Mouse (Mus musculus): Measurements from ENCODE around the gene Slc28a2. TPM values are rescaled to one million over a fixed set of nuclear protein-coding genes. Genes with fewer than 3 reads are reported as not detected.
"Not testable (repeated sequence)": the region's sequence is repeated elsewhere in the genome, so short reads cannot be mapped to it uniquely, and the experiment has no call there.

Gene Slc28a2
- 1 to 10 TPM; 3.8 to 6.0 TPM for total RNA-seq (2021)
- long read RNA-seq, experiment 1, partial matches to known transcripts = 1 of 2 reads
- long read RNA-seq, experiment 1, other reads (novel, unspliced or antisense) = 0 of 2 reads
- long read RNA-seq, experiment 2, partial matches to known transcripts = 1 of 8 reads
- long read RNA-seq, experiment 2, other reads (novel, unspliced or antisense) = 3 of 8 reads

GRCm38 (mm10) chr2:122426200-122426599 is at the start of gene Slc28a2:
TSS of gene Slc28a2 (plus strand) at chr2:122426477.
- DNase-seq = peak in 1 of 2 experiments; percentile 16
- intact Hi-C loops (cut with DNase I) = not testable (repeated sequence)

- intact Hi-C loops (cut with DNase I) = no loop called here
- DNase-seq = peak; percentile 93 to 99
Measured at GRCm38 (mm10) chr2:122377215-122377674, 49.0 kb upstream of the Slc28a2 start.

- intact Hi-C loops (cut with DNase I) = no loop called here
Measured at GRCm38 (mm10) chr2:122377751-122378246, 48.5 kb upstream of the Slc28a2 start.

GRCm38 (mm10) chr2:122378421-122379291 is 47.6 kb upstream of the Slc28a2 start:
- intact Hi-C loops (cut with DNase I) = no loop called here
- no peak for DNase-seq

More at GRCm38 (mm10) chr2:122377751-122378246, 48.5 kb upstream of the Slc28a2 start:
- peak; percentile 46 to 71 for DNase-seq

- DNase-seq = no peak
- intact Hi-C loops (cut with DNase I) = no loop called here
Measured at GRCm38 (mm10) chr2:122379292-122379650, 47.0 kb upstream of the Slc28a2 start.

GRCm38 (mm10) chr2:122380768-122381311 is 45.4 kb upstream of the Slc28a2 start:
- peak; percentile 34 to 48 for DNase-seq
- intact Hi-C loops (cut with DNase I) = loop anchor here (1.0 to 10.0 kb wide), 4 partner anchors 34 to 244 kb away; no protein-coding TSS in a partner anchor

GRCm38 (mm10) chr2:122381329-122382103 is 44.8 kb upstream of the Slc28a2 start:
- intact Hi-C loops (cut with DNase I) = loop anchor here (1.0 to 10.0 kb wide), 4 partner anchors 34 to 243 kb away; no protein-coding TSS in a partner anchor
- DNase-seq = no peak

GRCm38 (mm10) chr2:122382121-122382520 is 44.2 kb upstream of the Slc28a2 start:
- DNase-seq = no peak
- intact Hi-C loops (cut with DNase I) = loop anchor here (5.0 to 10.0 kb wide), 3 partner anchors 35 to 243 kb away; no protein-coding TSS in a partner anchor

GRCm38 (mm10) chr2:122385095-122385494 is 41.2 kb upstream of the Slc28a2 start:
- intact Hi-C loops (cut with DNase I) = loop anchor here (10.0 kb wide), 1 partner anchor 240 kb away; no protein-coding TSS in a partner anchor
- no peak for DNase-seq

- intact Hi-C loops (cut with DNase I) = loop anchor here (10.0 kb wide), 1 partner anchor 238 kb away; no protein-coding TSS in a partner anchor
- not testable (repeated sequence) for DNase-seq
Measured at GRCm38 (mm10) chr2:122387135-122387534, 39.1 kb upstream of the Slc28a2 start.

GRCm38 (mm10) chr2:122396150-122396549 is 30.1 kb upstream of the Slc28a2 start:
- intact Hi-C loops (cut with DNase I) = no loop called here
- DNase-seq = no peak

GRCm38 (mm10) chr2:122407607-122408006 is 18.7 kb upstream of the Slc28a2 start:
- DNase-seq = no peak
- intact Hi-C loops (cut with DNase I) = no loop called here

GRCm38 (mm10) chr2:122408928-122409327 is 17.3 kb upstream of the Slc28a2 start:
- intact Hi-C loops (cut with DNase I) = no loop called here
- no peak for DNase-seq

GRCm38 (mm10) chr2:122426645-122427044 is 368 bp downstream of the Slc28a2 start:
- intact Hi-C loops (cut with DNase I) = not testable (repeated sequence)

GRCm38 (mm10) chr2:122438706-122439482 is 12.6 kb downstream of the Slc28a2 start:
- intact Hi-C loops (cut with DNase I) = not testable (repeated sequence)

More at GRCm38 (mm10) chr2:122426645-122427044, 368 bp downstream of the Slc28a2 start:
- not testable (repeated sequence) for DNase-seq

GRCm38 (mm10) chr2:122440521-122440920 is 14.2 kb downstream of the Slc28a2 start:
- intact Hi-C loops (cut with DNase I); DNase-seq: not testable (repeated sequence)

More at GRCm38 (mm10) chr2:122438706-122439482, 12.6 kb downstream of the Slc28a2 start:
- DNase-seq = not testable (repeated sequence)

GRCm38 (mm10) chr2:122441000-122441933 is 15.0 kb downstream of the Slc28a2 start:
- DNase-seq = no peak
- intact Hi-C loops (cut with DNase I) = no loop called here

GRCm38 (mm10) chr2:122450351-122450750 is 24.1 kb downstream of the Slc28a2 start:
- no peak for DNase-seq
- intact Hi-C loops (cut with DNase I) = no loop called here

Data from gastrocnemius, postnatal 36 days (tissue).